Mouse (Mus musculus) cortical plate, adult 2 months (tissue): ENCODE measurements around the gene Kcnh7.

ENCODE experiments used
- CTCF ChIP-seq: fragments of 200-500 bp; IDR thresholded peaks from 2 replicates; pipeline ENCODE4 v1.5.1; 2011; ENCODE audit warnings: mild to moderate bottlenecking, control low read depth, low read length; ENCODE audit not compliant: insufficient read depth; ENCODE audit errors: extremely low read depth
- POLR2A ChIP-seq: fragments of 200-500 bp; IDR thresholded peaks from 2 replicates; pipeline ENCODE4 v1.6.1; 2011; ENCODE audit warnings: mild to moderate bottlenecking, low read length, control low read depth; ENCODE audit not compliant: insufficient read depth; ENCODE audit errors: extremely low read depth

GRCm38 (mm10) chr2:62709633-62710032 is 474.5 kb downstream of the Kcnh7 start:
- TF ChIP-seq CTCF: no peak
- TF ChIP-seq POLR2A: no peak
